Mouse (Mus musculus) MEL (cell line): ENCODE measurements around the gene Zdhhc13. TPM values are rescaled to one million over a fixed set of nuclear protein-coding genes. Genes with fewer than 3 reads are reported as not detected.

Experiments
- DNase-seq: peaks from one replicate; pipeline ENCODE4 v3.0.0; 2011; ENCODE audit warnings: low read depth, low spot score
- H3K27ac ChIP-seq: 2 replicates; pipeline ENCODE4 v1.5.1; 2012; ENCODE audit warnings: low read depth, mild to moderate bottlenecking, control low read depth, low read length, moderate library complexity; ENCODE audit not compliant: control insufficient read depth
- H3K27me3 ChIP-seq, 2 experiments: fragments of 150-350 bp in 1 of 2; sonication (generic) in 1 of 2; 2 replicates each; pipeline ENCODE4 v1.6.1; 2012; ENCODE audit warnings: low read length in 2 of 2, mild to moderate bottlenecking in 2 of 2, improper control_type of control experiment in 1 of 2, moderate library complexity in 1 of 2; ENCODE audit not compliant: insufficient read depth in 2 of 2, control insufficient read depth in 1 of 2
- H3K36me3 ChIP-seq, 2 experiments: 2 replicates each; pipeline ENCODE4 v1.6.1; 2012 to 2014; ENCODE audit warnings: low read length in 2 of 2, improper control_type of control experiment in 1 of 2, inconsistent platforms in 1 of 2, mild to moderate bottlenecking in 1 of 2; ENCODE audit not compliant: insufficient read depth in 2 of 2, control insufficient read depth in 1 of 2
- H3K4me1 ChIP-seq, 2 experiments: fragments of 150-350 bp in 1 of 2; sonication (generic) in 1 of 2; 2 replicates each; pipeline ENCODE4 v1.6.1; 2012; ENCODE audit warnings: low read length in 2 of 2, improper control_type of control experiment in 1 of 2, mild to moderate bottlenecking in 1 of 2; ENCODE audit not compliant: insufficient read depth in 2 of 2, control insufficient read depth in 1 of 2
- H3K4me3 ChIP-seq, 2 experiments: fragments of 150-350 bp in 1 of 2; sonication (generic) in 1 of 2; 2 replicates each; pipeline ENCODE4 v1.5.1; 2012; ENCODE audit warnings: low read depth in 2 of 2, low read length in 2 of 2, mild to moderate bottlenecking in 2 of 2, moderate library complexity in 2 of 2, control low read depth in 1 of 2, improper control_type of control experiment in 1 of 2; ENCODE audit not compliant: control insufficient read depth in 1 of 2, insufficient read depth in 1 of 2
- H3K79me2 ChIP-seq: 2 replicates; pipeline ENCODE4 v1.6.1; 2012; ENCODE audit warnings: mild to moderate bottlenecking, low read length, moderate library complexity; ENCODE audit not compliant: control insufficient read depth, poor library complexity, insufficient read depth
- H3K9ac ChIP-seq: 2 replicates; pipeline ENCODE4 v1.6.1; 2012; ENCODE audit warnings: low read depth, mild to moderate bottlenecking, control low read depth, low read length, moderate library complexity; ENCODE audit not compliant: control insufficient read depth, poor library complexity, severe bottlenecking
- H3K9me3 ChIP-seq: fragments of 150-350 bp; sonication (generic); replicated peaks from 2 replicates; pipeline ENCODE4 v1.6.1; 2012; ENCODE audit warnings: mild to moderate bottlenecking, low read length, improper control_type of control experiment, moderate library complexity; ENCODE audit not compliant: insufficient read depth
- BHLHE40 ChIP-seq: IDR thresholded peaks from 2 replicates; pipeline ENCODE4 v1.6.1; 2012; ENCODE audit warnings: low read depth, mild to moderate bottlenecking, inconsistent platforms, low read length, improper control_type of control experiment, borderline replicate concordance
- CHD1 ChIP-seq: IDR thresholded peaks from 2 replicates; pipeline ENCODE4 v1.6.1; 2012; ENCODE audit warnings: low read depth, mild to moderate bottlenecking, inconsistent platforms, low read length, improper control_type of control experiment
- CHD2 ChIP-seq: IDR thresholded peaks from 2 replicates; pipeline ENCODE4 v1.6.1; 2011; ENCODE audit warnings: low read length, improper control_type of control experiment
- CTCF ChIP-seq, 3 experiments: IDR thresholded peaks in 2 of 3; conservative IDR thresholded peaks in 1 of 3; 2 replicates each; pipeline ENCODE4 v1.5.1; 2011 to 2012; ENCODE audit warnings: low read length in 3 of 3, low read depth in 2 of 3, mild to moderate bottlenecking in 2 of 3, improper control_type of control experiment in 1 of 3, inconsistent platforms in 1 of 3, mixed read lengths in 1 of 3, moderate library complexity in 1 of 3; ENCODE audit not compliant: control insufficient read depth in 1 of 3, insufficient read depth in 1 of 3, poor library complexity in 1 of 3, severe bottlenecking in 1 of 3
- ELF1 ChIP-seq: IDR thresholded peaks from 2 replicates; pipeline ENCODE4 v1.6.1; 2014; ENCODE audit warnings: low read depth, mild to moderate bottlenecking, inconsistent platforms, low read length, improper control_type of control experiment, moderate library complexity
- ETS1 ChIP-seq: IDR thresholded peaks from 2 replicates; pipeline ENCODE4 v1.6.1; 2012; ENCODE audit warnings: low read depth, mild to moderate bottlenecking, inconsistent platforms, low read length, improper control_type of control experiment, moderate library complexity
- GABPA ChIP-seq: IDR thresholded peaks from 2 replicates; pipeline ENCODE4 v1.6.1; 2012; ENCODE audit warnings: low read depth, mild to moderate bottlenecking, inconsistent platforms, low read length, improper control_type of control experiment, moderate library complexity
- GATA1 ChIP-seq: IDR thresholded peaks from 2 replicates; pipeline ENCODE4 v1.6.1; 2011; ENCODE audit warnings: low read depth, low read length, improper control_type of control experiment
- HCFC1 ChIP-seq: IDR thresholded peaks from 2 replicates; pipeline ENCODE4 v1.6.1; 2012; ENCODE audit warnings: low read depth, mild to moderate bottlenecking, inconsistent platforms, low read length, improper control_type of control experiment, moderate library complexity
- KAT2A ChIP-seq: conservative IDR thresholded peaks from 2 replicates; pipeline ENCODE4 v1.6.1; 2012; ENCODE audit warnings: low read depth, low read length, improper control_type of control experiment, inconsistent platforms
- MAFK ChIP-seq: IDR thresholded peaks from 2 replicates; pipeline ENCODE4 v1.6.1; 2011; ENCODE audit warnings: low read depth, mild to moderate bottlenecking, low read length, improper control_type of control experiment, borderline replicate concordance
- MAX ChIP-seq: IDR thresholded peaks from 2 replicates; pipeline ENCODE4 v1.6.1; 2011; ENCODE audit warnings: low read length, improper control_type of control experiment
- MAZ ChIP-seq: IDR thresholded peaks from 2 replicates; pipeline ENCODE4 v1.6.1; 2012; ENCODE audit warnings: low read depth, mild to moderate bottlenecking, inconsistent platforms, low read length, improper control_type of control experiment
- MEF2A ChIP-seq: IDR thresholded peaks from 2 replicates; pipeline ENCODE4 v1.6.1; 2014; ENCODE audit warnings: low read depth, mild to moderate bottlenecking, inconsistent platforms, low read length, improper control_type of control experiment; ENCODE audit not compliant: poor library complexity, insufficient replicate concordance, severe bottlenecking; ENCODE audit errors: extremely low read depth
- MYB ChIP-seq: IDR thresholded peaks from 2 replicates; pipeline ENCODE4 v1.6.1; 2011; ENCODE audit warnings: mild to moderate bottlenecking, low read depth, low read length, improper control_type of control experiment
- NELFE ChIP-seq: IDR thresholded peaks from 2 replicates; pipeline ENCODE4 v1.6.1; 2011; ENCODE audit warnings: low read depth, low read length, improper control_type of control experiment
- NRF1 ChIP-seq: IDR thresholded peaks from 2 replicates; pipeline ENCODE4 v1.6.1; 2014; ENCODE audit warnings: low read depth, mild to moderate bottlenecking, inconsistent platforms, low read length, improper control_type of control experiment, moderate library complexity; ENCODE audit not compliant: poor library complexity, insufficient read depth, severe bottlenecking
- POLR2A ChIP-seq, 2 experiments: IDR thresholded peaks; 2 replicates each; pipeline ENCODE4 v1.6.1; 2011 to 2012; ENCODE audit warnings: low read length in 2 of 2, mild to moderate bottlenecking in 2 of 2, control low read depth in 1 of 2, improper control_type of control experiment in 1 of 2, low read depth in 1 of 2, moderate library complexity in 1 of 2; ENCODE audit not compliant: control insufficient read depth in 1 of 2, insufficient read depth in 1 of 2, poor library complexity in 1 of 2
- POLR2AphosphoS5 ChIP-seq: IDR thresholded peaks from 2 replicates; pipeline ENCODE4 v1.6.1; 2012; ENCODE audit warnings: low read depth, borderline replicate concordance, mild to moderate bottlenecking, inconsistent platforms, low read length, moderate library complexity, mixed read lengths
- RAD21 ChIP-seq: IDR thresholded peaks from 2 replicates; pipeline ENCODE4 v1.6.1; 2011; ENCODE audit warnings: mild to moderate bottlenecking, low read depth, low read length, improper control_type of control experiment
- RCOR1 ChIP-seq: IDR thresholded peaks from 2 replicates; pipeline ENCODE4 v1.6.1; 2012; ENCODE audit warnings: low read depth, mild to moderate bottlenecking, inconsistent platforms, low read length, improper control_type of control experiment
- SMC3 ChIP-seq: IDR thresholded peaks from 2 replicates; pipeline ENCODE4 v1.6.1; 2011; ENCODE audit warnings: low read depth, low read length, improper control_type of control experiment
- TAL1 ChIP-seq: IDR thresholded peaks from 2 replicates; pipeline ENCODE4 v1.6.1; 2012; ENCODE audit warnings: mild to moderate bottlenecking, inconsistent platforms, low read length, moderate library complexity, mixed read lengths
- TBP ChIP-seq: IDR thresholded peaks from 2 replicates; pipeline ENCODE4 v1.8.0; 2011; ENCODE audit warnings: low read depth, low read length, improper control_type of control experiment
- TCF12 ChIP-seq: IDR thresholded peaks from 2 replicates; pipeline ENCODE4 v1.6.1; 2014; ENCODE audit warnings: low read depth, mild to moderate bottlenecking, inconsistent platforms, low read length, improper control_type of control experiment, moderate library complexity
- UBTF ChIP-seq: IDR thresholded peaks from 2 replicates; pipeline ENCODE4 v1.6.1; 2012; ENCODE audit warnings: low read depth, mild to moderate bottlenecking, inconsistent platforms, low read length, improper control_type of control experiment, moderate library complexity, borderline replicate concordance; ENCODE audit not compliant: insufficient read depth
- ZKSCAN1 ChIP-seq: IDR thresholded peaks from 2 replicates; pipeline ENCODE4 v1.6.1; 2012; ENCODE audit warnings: low read depth, mild to moderate bottlenecking, inconsistent platforms, low read length, improper control_type of control experiment, moderate library complexity
- ZMIZ1 ChIP-seq: IDR thresholded peaks from 2 replicates; pipeline ENCODE4 v1.6.1; 2012; ENCODE audit warnings: low read depth, mild to moderate bottlenecking, inconsistent platforms, low read length, improper control_type of control experiment, moderate library complexity
- ZNF384 ChIP-seq: IDR thresholded peaks from 2 replicates; pipeline ENCODE4 v1.6.1; 2012; ENCODE audit warnings: low read depth, mild to moderate bottlenecking, inconsistent platforms, low read length, improper control_type of control experiment
- polyA plus RNA-seq, 2 experiments: library from polyadenylated mRNA; stranded (reverse) in 1 of 2; unstranded in 1 of 2; fragments of >175 nt in 1 of 2; fragments of >200 nt in 1 of 2; gene quantifications; 2 replicates each; pipeline versions ENCODE4 v1.2.1 to v1.2.4; 2012; ENCODE audit warnings: low replicate concordance in 2 of 2, low read depth in 1 of 2; ENCODE audit not compliant: insufficient read length in 2 of 2, insufficient read depth in 1 of 2, missing spikeins in 1 of 2
- total RNA-seq: library from RNA; depleted of rRNA; stranded (reverse); fragments of 300-350 nt; gene quantifications from 2 replicates; pipeline ENCODE4 v1.2.3, GENCODE M21; 2012

Gene Zdhhc13
- total and polyA plus RNA-seq, 3 experiments, result 32.8 to 46.1 TPM; not detected in 1

DNA sequence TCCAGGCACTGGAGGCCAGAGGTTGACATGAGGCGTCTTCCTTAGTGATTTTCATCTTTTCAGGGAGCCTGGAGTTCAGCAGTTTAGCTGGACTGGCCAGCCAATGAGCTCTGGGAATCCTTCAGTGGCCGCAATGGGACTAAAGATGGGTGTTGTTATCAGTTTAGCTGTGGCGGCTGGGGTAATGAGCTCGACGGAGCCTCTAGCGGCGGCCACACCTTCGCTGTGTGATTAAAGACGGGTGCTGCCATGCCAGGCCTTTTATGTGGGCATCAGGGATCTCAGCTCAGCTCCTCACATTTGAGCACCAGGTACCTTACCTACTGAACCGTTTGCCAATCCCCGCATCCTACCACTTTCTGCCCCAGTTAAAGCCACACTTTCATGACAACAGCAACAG, 82.5 kb downstream of the Zdhhc13 start:
- H3K27ac ChIP-seq, result no peak overlapping the region
- no peak for DNase-seq
- peaks cover 0 to 2% of the 10 kb centered on the region in 2 experiments; a peak in 2 of 4 replicates for H3K4me1 ChIP-seq
- TF ChIP-seq SMC3 (no peak), BHLHE40 (no peak), NRF1 (no peak), GABPA (no peak), MAX (no peak), MYB (no peak), ZNF384 (no peak), TBP (no peak), HCFC1 (no peak), GATA1 (no peak), CHD1 (no peak), MAZ (no peak), MEF2A (no peak), ZMIZ1 (no peak), POLR2A (IDR thresholded peaks at IDR 0.05; ENCODE audit: control insufficient read depth in 1 of 2, insufficient read depth in 1 of 2, low read depth in 1 of 2, low read length in 2 of 2, poor library complexity in 1 of 2) (no peak; a peak in 1 of 4 replicates), MAFK (no peak), TCF12 (no peak), KAT2A (no peak), ELF1 (no peak), RAD21 (no peak)
- H3K4me3 ChIP-seq, result no peak overlapping the region
- no peaks in the 10 kb centered on the region for H3K9me3 ChIP-seq
- H3K36me3 ChIP-seq, result peaks cover 3 to 32% of the 10 kb centered on the region in 2 experiments
- no peaks in the 10 kb centered on the region for H3K27me3 ChIP-seq
- no peaks in the 10 kb centered on the region; the same call in 1 of the 2 replicates for H3K79me2 ChIP-seq
- no peak overlapping the region for H3K9ac ChIP-seq

DNA sequence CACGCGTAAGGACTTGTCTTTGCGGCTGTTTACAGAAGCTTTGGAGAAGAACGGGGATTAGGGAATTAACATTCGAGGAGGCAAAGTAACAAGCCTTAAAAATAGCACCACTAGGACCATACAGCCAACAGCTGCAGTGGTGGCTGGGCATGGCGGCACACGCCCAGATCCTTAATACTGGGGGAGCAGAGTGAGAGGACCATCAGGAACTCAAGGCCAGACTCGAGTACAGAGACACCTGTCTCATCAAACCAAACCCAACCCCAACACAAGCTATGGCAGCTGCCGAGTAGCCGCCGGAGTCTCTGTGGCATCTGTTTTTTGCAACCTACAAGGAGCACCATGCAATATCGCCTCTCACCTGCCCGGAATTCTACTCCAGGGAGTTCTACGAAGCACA, 86.3 kb downstream of the Zdhhc13 start:
- no peak for DNase-seq
- peaks cover 7% of the 10 kb centered on the region for H3K79me2 ChIP-seq
- H3K9ac ChIP-seq, result no peak overlapping the region
- peaks cover 0 to 6% of the 10 kb centered on the region in 2 experiments; a peak in 1 of 4 replicates for H3K4me1 ChIP-seq
- H3K27me3 ChIP-seq, result no peaks in the 10 kb centered on the region
- no peak for TF ChIP-seq MAZ
- TF ChIP-seq GATA1, result no peak
- TF ChIP-seq MAX, result no peak
- TF ChIP-seq ELF1, result no peak
- TF ChIP-seq UBTF, result no peak
- no peak for TF ChIP-seq HCFC1
- TF ChIP-seq TBP, result no peak
- TF ChIP-seq TAL1, result no peak
- TF ChIP-seq NELFE, result no peak
- TF ChIP-seq TCF12, result no peak
- no peak for TF ChIP-seq CTCF (IDR thresholded peaks at IDR 0.05 in 2 of 3, conservative IDR thresholded peaks at IDR 0.05 in 1 of 3; ENCODE audit: control insufficient read depth in 1 of 3, insufficient read depth in 1 of 3, low read depth in 2 of 3, low read length in 3 of 3, poor library complexity in 1 of 3, severe bottlenecking in 1 of 3)
- TF ChIP-seq NRF1, result no peak
- no peak for TF ChIP-seq ETS1
- no peak for TF ChIP-seq MEF2A
- TF ChIP-seq SMC3, result no peak
- TF ChIP-seq POLR2AphosphoS5, result no peak
- no peak for TF ChIP-seq BHLHE40
- TF ChIP-seq ZKSCAN1, result no peak
- no peak for TF ChIP-seq CHD2
- no peak for TF ChIP-seq RCOR1
- H3K4me3 ChIP-seq, result no peak overlapping the region
- no peaks in the 10 kb centered on the region for H3K9me3 ChIP-seq
- peaks cover 8 to 18% of the 10 kb centered on the region in 2 experiments for H3K36me3 ChIP-seq
- no peak overlapping the region for H3K27ac ChIP-seq
